Mouse (Mus musculus): ENCODE data around the gene Brwd1. TPM values are rescaled to one million over a fixed set of nuclear protein-coding genes. Genes with fewer than 3 reads are reported as not detected.
A peak's percentile ranks its signal among the peaks of the same experiment; 100 is the strongest.
"Not testable (repeated sequence)": the region's sequence is repeated elsewhere in the genome, so short reads cannot be mapped to it uniquely, and the experiment has no call there.

Gene Brwd1
- total RNA-seq, 2 experiments from 2014 or later: 60.7 to 62.5 TPM

DNA sequence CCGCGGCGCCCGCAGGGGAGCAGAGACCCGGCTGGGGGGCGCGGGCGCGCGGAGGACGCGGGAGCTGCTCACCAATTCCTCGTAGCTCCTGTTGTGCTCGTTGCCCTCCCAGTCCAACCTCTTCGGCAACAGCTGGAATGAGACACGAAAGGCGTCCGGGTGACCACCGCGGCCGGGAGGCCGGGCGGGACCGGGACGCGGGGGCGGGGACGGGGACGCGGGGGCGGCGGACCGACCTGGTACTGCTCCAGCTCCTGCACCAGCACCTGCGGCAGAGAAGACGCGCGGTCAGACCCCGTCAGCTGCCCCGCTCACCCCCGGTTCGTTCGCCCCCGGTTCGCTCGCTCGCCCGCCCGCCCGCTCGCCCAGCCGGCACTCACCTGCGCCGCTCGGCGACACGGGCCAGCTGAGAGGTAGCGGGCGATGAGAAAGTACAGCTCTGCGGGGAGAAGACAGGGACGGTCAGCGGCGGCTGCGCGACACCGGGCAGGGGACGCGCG, 534 bp downstream of the Brwd1 start:
- DNase-seq (ENCODE audit: low spot score in 2 of 2): peak in 1 of 2 experiments; percentile 54

DNA sequence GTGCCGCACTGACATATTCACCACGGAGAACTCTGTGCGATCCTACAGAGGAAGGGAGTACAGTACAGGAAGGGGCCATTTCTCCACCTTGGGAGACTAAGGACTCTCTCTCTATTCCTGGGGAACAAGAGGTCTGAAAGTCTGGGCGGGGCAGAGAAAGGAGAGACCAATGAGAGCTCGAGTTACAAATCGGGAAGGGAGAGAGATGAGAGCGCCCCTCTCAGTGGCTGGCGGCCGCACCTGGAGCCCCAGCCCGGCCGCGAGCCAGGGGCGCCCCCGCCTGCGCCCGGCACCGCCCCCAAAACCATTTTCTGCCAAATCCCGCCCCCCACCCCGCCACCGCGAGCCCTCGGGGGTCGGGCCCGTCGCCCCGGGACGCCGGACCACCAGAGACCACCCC, 995 bp downstream of the Brwd1 start:
- peak; percentile 87 for DNase-seq (ENCODE audit: low spot score in 2 of 2)

DNA sequence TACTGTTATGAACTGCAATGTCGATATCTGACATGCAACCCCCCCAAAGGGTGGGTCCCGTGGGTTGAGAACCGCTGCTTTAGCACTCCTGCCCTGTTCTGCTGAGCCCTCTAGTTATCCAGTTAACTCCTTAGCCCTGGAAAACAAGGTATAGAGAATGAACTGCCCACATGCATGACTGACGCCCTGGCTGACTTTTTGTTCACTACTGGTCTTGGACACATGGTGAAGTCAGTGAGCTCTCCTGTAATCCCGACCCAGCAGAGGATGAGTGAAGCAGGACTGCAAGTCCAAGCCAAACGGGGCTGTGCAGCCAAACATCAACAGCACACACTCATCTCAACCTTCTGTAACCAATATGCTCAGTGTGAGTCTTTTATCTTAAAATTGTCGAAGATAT, 1.8 kb downstream of the Brwd1 start:
- no peak for DNase-seq (ENCODE audit: low spot score in 2 of 2)

DNA sequence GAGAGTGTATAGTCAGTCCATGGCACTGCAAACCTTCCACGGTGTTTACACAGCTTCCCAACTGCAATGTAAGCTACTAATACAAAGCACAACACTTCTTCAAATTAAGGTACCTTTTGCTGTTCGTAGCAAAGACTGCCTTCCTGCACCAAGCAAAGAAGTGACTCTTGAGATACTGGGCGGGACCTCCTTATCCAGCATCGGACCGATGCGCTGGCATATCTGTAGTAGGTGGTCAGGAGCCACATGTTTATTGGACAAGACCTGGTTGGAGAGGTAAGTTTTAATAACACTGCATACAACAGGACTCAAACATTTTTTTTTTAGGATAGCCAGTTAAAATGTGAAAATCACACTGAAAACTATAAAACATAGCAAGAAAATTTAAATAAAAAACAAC, 14.0 kb downstream of the Brwd1 start:
- no peak for DNase-seq (ENCODE audit: low spot score in 2 of 2)

DNA sequence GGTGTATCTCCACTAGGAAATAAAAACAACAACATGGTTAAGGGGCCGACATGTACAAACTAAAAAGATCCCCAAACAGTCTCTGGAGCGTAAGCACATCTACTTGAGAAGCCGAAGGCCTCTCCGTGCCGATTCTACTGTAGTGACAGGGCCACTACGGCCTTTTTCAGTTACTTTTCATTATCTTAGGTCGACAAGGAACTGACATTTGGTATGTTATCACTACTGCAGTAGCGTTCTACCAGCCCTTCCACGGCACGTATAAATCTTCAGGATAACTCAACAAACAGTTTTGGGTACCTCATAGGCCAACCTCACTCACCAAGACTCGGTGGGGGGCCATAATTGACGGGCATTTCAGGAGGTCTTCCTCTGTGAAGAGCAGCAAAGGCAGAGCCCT, 16.2 kb downstream of the Brwd1 start:
- DNase-seq (ENCODE audit: low spot score in 2 of 2): no peak

DNA sequence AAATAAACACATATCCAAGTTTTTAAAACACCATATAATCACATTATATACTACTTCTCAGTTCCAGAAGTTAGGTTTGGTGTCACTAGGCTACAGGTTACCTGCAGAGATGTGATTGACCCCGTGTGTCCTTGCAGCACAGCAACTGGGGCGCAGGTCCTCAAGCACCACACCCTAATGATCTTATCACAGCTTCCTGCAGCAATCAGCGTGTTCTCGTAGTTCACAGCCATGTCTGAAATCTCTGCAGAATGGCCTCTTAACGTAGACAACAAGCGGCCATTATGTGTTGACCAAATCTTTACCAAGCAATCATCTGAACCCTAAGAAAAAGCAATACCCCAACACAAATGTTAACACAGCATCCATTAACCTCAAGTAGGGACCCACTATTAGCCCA, 17.7 kb downstream of the Brwd1 start:
- no peak for DNase-seq (ENCODE audit: low spot score in 2 of 2)

DNA sequence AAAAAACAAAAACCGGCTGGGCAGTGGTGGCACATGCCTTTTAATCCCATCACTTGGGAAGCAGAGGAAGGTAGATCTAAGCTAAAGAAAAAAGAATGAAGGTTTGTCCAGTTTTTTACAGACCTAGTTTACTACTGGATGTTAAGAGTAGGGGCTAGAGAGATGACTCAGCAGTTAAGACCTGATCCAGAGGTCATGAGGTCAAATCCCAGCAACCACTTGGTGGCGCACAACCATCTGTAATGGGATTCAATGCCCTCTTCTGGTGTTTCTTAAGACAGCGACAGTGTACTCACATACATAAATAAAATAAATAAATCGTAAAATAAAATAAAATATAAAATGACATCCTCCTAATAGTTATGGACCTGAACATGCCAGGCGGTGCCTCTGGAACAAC, 38.2 kb downstream of the Brwd1 start:
- DNase-seq (ENCODE audit: low spot score in 2 of 2): peak; percentile 16 to 40

DNA sequence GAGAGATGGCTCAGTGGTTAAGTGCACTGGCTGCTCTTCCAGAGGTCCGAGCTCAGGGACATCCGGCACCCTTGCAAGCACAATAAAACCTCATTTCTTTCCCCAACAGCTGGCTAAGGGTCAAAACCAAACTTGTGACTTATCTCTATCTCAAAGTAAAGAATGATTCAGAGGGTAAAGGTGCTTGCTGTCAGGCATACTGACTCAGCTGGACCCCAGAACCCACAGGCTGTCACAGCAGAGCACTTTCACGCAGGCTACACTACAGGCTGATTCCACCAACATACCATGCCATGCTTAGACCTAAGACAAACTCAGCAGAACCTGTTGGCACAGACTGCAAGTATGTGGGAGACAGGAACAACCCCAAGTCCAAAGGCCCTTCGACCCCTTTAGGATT, 41.6 kb downstream of the Brwd1 start:
- no peak for DNase-seq (ENCODE audit: low spot score in 2 of 2)

DNA sequence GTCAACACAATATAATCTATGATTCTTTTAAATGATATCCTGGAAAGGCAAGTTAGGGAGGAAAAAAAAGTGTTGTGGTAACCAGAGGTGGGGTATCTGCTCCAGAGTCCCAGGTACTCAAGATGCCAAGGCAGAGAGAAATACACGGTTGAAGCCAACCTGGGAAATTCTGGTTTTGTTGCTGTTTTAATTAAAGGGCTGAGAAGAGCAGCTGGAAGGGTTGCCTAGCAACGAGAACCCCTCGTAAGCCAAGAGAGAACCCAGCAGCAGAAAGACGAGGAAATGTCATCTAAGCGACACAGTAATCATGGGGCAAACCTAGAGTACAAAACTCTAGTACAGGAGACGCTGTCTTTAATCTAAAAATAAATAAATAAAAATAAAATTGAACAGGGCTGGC, 42.8 kb downstream of the Brwd1 start:
- DNase-seq (ENCODE audit: low spot score in 2 of 2): no peak

DNA sequence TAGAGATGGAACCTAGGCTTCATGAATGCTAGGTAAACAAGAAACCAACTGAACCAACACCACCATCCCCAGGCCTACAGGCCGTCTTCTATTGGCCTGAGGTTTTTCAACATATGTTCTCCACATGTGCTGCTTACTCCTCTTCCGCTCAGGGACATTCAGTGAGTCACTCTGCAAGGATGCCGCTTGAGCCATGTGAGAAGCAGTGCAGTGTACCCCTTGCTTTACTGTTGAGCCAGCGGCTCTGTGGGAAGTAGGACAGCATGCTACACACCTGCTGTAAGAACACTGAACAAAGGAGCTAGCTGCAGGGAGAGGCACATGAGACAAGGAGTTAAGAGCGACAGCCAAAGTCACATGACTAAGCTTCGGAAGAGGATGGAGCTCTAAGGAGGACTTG, 47.9 kb downstream of the Brwd1 start:
- DNase-seq (ENCODE audit: low spot score in 2 of 2): no peak

DNA sequence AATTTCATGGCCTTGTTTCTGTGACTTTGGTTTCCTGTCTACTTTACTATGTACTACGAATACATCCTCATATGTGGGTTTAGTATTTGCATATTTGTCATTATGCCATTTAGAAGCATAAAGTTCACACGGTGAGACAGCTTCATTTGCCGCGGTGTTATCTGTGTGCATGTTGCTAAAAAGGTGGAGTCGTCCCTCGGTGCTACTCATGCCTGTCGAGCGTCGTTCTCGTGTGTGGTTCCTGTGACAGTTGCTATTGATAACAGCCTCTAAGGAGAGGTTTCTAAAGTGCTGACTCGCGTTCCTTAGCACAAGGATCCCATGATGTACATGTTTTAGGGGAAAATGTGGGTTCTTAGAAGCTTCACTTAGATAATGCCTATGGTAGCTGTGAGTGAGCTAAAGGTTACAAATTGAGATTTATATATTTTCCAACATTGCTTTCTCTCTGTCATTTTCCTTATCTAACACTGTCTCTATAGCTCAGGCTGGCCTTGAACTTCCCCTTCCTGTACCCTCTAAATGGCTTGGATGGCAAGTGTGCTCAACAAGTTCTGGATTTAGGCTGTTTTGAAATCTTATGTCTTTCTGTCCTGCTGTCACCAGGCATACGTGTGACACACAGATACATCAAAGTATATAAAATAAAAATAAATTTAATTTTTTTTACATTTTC, 49.8 kb downstream of the Brwd1 start:
- DNase-seq (ENCODE audit: low spot score in 2 of 2): no peak

DNA sequence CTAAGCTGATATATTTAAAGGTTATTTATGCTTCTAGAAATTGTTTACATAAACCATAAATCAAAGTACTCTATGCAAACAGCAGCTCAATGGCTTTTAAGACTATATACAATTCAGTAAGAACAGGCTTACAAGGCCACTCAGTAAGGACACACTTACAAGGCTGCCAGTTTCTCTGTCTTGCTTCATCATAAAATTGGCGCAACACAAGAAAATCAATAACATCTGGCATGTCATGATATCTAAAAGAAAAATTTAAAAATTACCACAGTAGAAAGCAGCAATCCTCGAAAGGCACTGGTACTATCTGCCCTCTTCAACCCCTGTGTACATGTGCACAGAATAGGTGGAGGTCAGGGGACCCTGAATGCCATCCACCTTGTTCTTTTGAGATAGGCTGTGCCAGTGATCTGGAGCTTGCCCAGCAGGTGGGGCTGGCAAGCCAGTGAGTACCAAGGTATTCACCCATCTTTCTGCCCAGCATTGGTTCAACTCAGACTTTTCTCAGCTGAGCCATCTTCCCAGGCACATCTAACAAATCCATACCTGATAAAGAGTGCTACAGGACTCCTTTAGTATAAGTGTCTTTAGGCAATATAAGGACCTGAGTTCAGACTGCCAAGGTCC, 51.7 kb downstream of the Brwd1 start:
- peak in 1 of 2 experiments; percentile 15 for DNase-seq (ENCODE audit: low spot score in 2 of 2)

DNA sequence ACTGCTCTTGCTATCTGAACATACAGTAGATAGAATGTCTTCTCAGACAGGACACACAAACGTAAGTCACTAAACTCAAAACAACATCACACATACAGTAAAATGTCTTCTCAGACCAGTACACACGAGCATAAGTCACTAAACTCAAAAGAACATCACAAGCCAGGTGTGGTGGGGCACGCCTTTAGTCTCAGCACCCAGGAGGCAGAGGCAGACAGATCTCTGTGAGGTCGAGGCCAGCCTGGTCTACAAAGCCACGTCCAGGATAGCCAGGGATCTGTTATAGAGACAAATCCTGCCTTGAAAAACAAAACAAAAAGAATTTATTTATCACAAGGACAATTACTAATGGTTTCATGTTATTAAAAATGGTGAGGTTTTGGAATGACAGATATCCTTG, 56.1 kb downstream of the Brwd1 start:
- DNase-seq (ENCODE audit: low spot score in 2 of 2): no peak

DNA sequence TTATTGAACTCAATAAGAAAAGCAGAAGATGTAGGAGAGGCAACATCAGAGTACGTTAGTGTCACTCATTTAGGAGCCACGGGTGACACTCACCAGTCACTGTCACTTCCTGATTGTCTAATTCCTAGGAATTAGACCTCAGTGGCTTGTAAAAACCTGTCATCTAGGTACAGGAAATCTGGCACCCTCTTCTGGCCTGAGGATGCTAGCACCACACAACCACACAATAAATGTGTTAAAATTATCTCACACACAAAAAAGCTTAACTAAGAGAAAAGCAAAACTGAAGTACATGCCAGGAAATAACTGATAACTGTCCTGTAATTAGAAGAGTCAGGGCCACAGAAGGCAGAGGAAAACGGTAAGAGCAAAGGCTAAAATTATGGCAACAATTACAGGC, 57.1 kb downstream of the Brwd1 start:
- no peak for DNase-seq (ENCODE audit: low spot score in 2 of 2)

DNA sequence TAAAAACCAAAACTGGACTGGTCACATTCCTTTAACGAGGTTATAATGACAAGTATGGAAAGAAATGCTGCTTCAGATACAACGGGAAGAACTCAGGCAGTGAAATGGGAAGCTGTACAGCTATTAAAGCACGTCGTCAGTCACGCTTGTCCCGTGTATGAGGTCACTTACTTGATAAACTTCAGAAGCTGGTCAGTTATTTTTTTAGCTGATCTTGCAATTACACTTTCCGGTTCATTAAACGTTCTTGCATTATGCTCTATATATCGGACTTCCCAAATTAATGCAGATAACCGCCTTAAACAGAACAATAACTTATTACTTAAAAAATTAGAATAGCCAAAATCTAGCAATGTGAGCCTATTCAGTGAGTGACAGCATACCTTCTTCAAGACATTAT, 61.3 kb downstream of the Brwd1 start:
- DNase-seq (ENCODE audit: low spot score in 2 of 2): no peak

DNA sequence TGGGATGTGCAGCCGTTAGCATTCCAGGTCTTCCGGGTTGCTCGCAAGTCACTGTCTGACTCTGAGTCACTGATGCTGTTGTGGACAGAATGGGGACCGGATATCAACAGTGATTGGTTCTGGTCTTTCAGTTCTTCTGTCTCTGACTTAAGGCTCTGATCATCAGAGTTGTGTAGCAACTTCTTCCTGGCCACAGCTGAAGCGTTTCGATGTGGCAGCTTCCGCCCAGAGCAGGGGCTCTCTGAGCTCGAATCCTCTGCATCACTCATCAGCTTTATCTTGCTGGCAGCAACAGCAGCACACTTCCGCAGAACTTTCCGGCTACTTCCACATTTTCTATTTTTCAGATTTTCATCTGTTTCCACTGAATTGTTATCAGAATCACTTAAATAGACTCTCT, 73.2 kb downstream of the Brwd1 start:
- DNase-seq (ENCODE audit: low spot score in 2 of 2): not testable (repeated sequence)

DNA sequence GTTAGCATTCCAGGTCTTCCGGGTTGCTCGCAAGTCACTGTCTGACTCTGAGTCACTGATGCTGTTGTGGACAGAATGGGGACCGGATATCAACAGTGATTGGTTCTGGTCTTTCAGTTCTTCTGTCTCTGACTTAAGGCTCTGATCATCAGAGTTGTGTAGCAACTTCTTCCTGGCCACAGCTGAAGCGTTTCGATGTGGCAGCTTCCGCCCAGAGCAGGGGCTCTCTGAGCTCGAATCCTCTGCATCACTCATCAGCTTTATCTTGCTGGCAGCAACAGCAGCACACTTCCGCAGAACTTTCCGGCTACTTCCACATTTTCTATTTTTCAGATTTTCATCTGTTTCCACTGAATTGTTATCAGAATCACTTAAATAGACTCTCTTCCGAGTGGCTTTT, 78.0 kb downstream of the Brwd1 start:
- DNase-seq (ENCODE audit: low spot score in 2 of 2): not testable (repeated sequence)

DNA sequence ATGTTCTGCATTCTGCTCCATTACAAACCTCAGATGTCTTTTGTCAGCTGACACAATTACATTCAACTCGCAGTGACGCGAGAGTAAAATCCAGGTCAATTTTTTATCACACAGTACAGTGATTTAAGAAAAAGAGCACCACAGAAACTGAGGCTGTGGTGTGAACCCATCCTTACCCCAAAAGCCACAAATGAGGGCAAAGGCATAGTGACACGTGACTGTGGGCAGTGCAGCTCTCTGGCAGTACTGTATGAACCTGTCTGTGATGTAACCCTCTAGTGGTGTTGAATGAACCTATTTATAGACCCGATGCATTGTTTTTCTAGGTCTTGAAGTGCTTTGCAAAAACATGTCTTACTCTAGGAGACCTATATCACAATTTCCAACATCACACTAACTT, 83.0 kb downstream of the Brwd1 start:
- no peak for DNase-seq (ENCODE audit: low spot score in 2 of 2)

DNA sequence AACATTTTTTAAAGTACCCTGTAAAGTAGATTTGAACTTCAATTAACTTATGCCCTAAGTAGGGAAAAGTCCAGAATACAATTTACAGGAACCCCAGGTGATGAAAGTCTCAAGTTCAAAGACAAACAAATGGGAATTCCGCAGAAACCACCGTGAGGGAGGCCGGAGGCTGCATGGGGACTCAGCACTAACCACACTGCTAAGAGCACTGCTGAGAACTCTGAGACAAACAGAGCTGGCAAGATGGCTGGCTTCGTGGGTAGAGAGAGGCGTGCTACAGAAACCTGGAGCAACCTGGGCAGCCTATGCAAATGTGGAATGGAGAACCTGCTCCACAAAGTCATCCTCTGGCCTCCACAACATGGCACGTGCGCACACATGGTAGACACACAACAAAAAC, 86.2 kb downstream of the Brwd1 start:
- no peak for DNase-seq (ENCODE audit: low spot score in 2 of 2)

DNA sequence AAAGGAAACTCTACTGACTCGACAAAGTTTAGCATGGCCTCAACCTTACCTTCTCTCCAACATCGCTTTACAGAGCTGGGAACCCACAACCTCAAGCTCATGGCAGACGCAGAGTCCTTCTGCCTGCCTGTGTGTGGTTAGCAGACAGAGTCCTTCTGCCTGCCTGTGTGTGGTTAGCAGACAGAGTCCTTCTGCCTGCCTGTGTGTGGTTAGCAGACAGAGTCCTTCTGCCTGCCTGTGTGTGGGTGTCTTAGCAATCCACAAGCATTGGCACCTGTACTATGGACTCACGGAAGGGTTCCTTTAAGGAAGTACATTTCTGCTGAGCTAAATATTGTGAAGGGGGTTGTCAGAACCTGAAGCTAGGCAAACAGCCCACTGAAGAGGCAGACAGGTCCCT, 87.8 kb downstream of the Brwd1 start:
- not testable (repeated sequence) for DNase-seq (ENCODE audit: low spot score in 2 of 2)

DNA sequence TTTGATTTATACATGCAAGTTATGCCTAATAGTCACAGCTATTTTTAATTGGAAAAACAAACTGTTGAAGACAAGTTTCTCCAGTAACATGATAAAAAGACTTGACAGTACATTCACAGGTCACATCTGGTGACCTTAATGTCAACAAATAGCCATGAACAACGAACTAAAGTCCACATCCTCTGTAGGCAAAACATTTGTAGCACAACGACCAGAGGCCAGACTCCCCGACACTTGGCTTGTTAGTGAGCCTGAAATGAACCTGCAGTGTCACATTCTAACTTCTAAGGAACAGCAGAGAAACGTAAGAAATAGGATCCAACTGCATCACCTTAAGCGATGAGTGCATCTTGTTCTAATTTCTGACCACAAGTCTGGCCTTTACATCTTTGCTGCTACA, 89.7 kb downstream of the Brwd1 start:
- DNase-seq (ENCODE audit: low spot score in 2 of 2): no peak

DNA sequence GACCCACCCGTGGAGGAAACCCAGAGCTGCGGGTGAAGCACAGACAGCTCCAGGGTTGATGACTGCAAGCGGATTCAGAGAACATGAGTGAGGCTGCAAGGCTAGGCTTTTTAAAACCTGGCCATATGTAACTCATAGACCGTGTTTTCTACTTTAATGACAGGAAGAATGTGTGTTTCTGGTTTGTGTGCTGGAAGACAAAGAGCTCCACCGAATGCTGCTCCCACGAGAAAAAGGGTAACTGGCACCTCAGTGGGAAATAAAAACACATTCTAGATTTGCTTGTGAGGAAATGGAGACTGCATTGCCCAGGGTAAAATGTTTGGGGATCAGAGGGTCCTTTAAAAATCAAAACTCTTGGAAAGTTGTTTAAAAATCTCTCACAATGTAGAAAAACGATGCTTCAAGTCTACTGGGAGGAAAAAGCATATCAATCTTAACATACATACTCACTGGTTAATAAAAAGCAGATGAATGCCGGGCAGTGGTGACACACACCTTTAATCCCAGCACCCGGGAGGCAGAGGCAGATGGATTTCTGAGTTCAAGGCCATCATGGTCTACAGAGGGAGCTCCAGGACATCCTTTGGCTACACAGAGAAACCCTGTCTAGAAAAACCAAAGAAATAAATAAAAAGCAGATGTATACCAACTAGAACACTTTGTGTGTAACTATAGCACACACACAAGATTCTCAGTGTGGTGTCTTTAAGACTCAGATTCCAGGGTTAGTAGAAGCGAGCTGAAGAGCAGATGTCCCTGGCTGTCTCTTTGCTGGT, 91.0 kb downstream of the Brwd1 start:
- no peak for DNase-seq (ENCODE audit: low spot score in 2 of 2)
